Mouse (Mus musculus): Measurements from ENCODE around the gene Hesx1. TPM values are rescaled to one million over a fixed set of nuclear protein-coding genes. Genes with fewer than 3 reads are reported as not detected.

Gene Hesx1
- total and polyA plus RNA-seq, 3 experiments, result 1.9 to 4.3 (median 3.9) TPM

- dilution Hi-C loops (cut with MboI; ENCODE audit: extremely low pct_ligation_motif_present, extremely low pct_unique_long_range_greater_than_20kb, low sequenced_read_pairs) (no loop called here), in situ Hi-C loops (cut with MboI; ENCODE audit: low pct_ligation_motif_present, low pct_unique_long_range_greater_than_20kb, low sequenced_read_pairs) (loop anchor here (25.0 kb wide), 1 partner anchor 293 kb away; the partner anchor contains the start of gene Dnah12)
- no peak overlapping the region for H3K9ac ChIP-seq (ENCODE audit: insufficient read depth, low read depth)
- H3K4me3 ChIP-seq (replicated peaks in 1 of 3; ENCODE audit: low read depth in 2 of 3, low read length in 2 of 3, poor library complexity in 1 of 3), result no peak overlapping the region
- H3K27me3 ChIP-seq (replicated peaks), result no peaks in the 10 kb centered on the region
- peaks cover 4% of the 10 kb centered on the region for H3K9me3 ChIP-seq (replicated peaks; ENCODE audit: low read length)
- no peaks in the 10 kb centered on the region for H3K36me3 ChIP-seq (replicated peaks in 1 of 2; ENCODE audit: control insufficient read depth in 1 of 2, insufficient read depth in 1 of 2, low read length in 1 of 2)
- no peak overlapping the region for H3K4me2 ChIP-seq (ENCODE audit: insufficient read depth, low read depth, poor library complexity, severe bottlenecking)
- H3K4me1 ChIP-seq (ENCODE audit: control insufficient read depth in 1 of 2, insufficient read depth in 2 of 2), result peaks cover 0 to 3% of the 10 kb centered on the region in 2 experiments; a peak in 2 of 4 replicates
- H3K27ac ChIP-seq (ENCODE audit: insufficient read depth, low read depth), result no peak overlapping the region
- TF ChIP-seq HCFC1 (IDR thresholded peaks at IDR 0.05; ENCODE audit: low read depth, low read length), result no peak
- no peak for TF ChIP-seq POLR2AphosphoS2 (IDR thresholded peaks at IDR 0.05; ENCODE audit: low read depth, low read length)
- TF ChIP-seq IRF4 (IDR thresholded peaks at IDR 0.05; ENCODE audit: low read depth, low read length), result no peak
- TF ChIP-seq SIN3A (IDR thresholded peaks at IDR 0.05; ENCODE audit: low read length), result no peak
- no peak for TF ChIP-seq JUN (IDR thresholded peaks at IDR 0.05; ENCODE audit: insufficient read depth, low read depth, low read length)
- no peak for TF ChIP-seq ZMIZ1 (IDR thresholded peaks at IDR 0.05; ENCODE audit: low read depth, low read length)
- no peak for TF ChIP-seq USF2 (conservative IDR thresholded peaks at IDR 0.05; ENCODE audit: low read depth, low read length)
- no peak for TF ChIP-seq ZKSCAN1 (IDR thresholded peaks at IDR 0.05; ENCODE audit: borderline replicate concordance, low read depth, low read length)
- no peak for TF ChIP-seq BHLHE40 (IDR thresholded peaks at IDR 0.05; ENCODE audit: low read depth, low read length)
- TF ChIP-seq ZNF384 (IDR thresholded peaks at IDR 0.05; ENCODE audit: low read depth, low read length), result no peak
- TF ChIP-seq MAFK (IDR thresholded peaks at IDR 0.05; ENCODE audit: insufficient replicate concordance, low read length), result no peak
- no peak for TF ChIP-seq MEF2A (IDR thresholded peaks at IDR 0.05; ENCODE audit: borderline replicate concordance, low read depth, low read length)
- no peak for TF ChIP-seq NELFE (IDR thresholded peaks at IDR 0.05; ENCODE audit: low read depth, low read length)
- no peak for TF ChIP-seq MXI1 (IDR thresholded peaks at IDR 0.05; ENCODE audit: low read depth, low read length)
- TF ChIP-seq MAZ (IDR thresholded peaks at IDR 0.05; ENCODE audit: low read depth, low read length), result no peak
- TF ChIP-seq POLR2A (IDR thresholded peaks at IDR 0.05; ENCODE audit: low read depth, low read length), result no peak
- no peak for TF ChIP-seq TCF12 (IDR thresholded peaks at IDR 0.05; ENCODE audit: low read depth, low read length)
- no peak for TF ChIP-seq JUND (conservative IDR thresholded peaks at IDR 0.05; ENCODE audit: low read depth, low read length)
- no peak for DNase-seq (ENCODE audit: extremely low read depth)
- no peaks in the 10 kb centered on the region for H3K79me2 ChIP-seq (replicated peaks; ENCODE audit: control insufficient read depth, extremely low read depth, insufficient read depth, poor library complexity, severe bottlenecking)
Observed at GRCm38 (mm10) chr14:26979808-26980207, 14.4 kb upstream of the Hesx1 start.

- Histone ChIP-seq H3K36me3 (replicated peaks in 1 of 2; ENCODE audit: control insufficient read depth in 1 of 2, insufficient read depth in 1 of 2, low read length in 1 of 2) (no peaks in the 10 kb centered on the region), H3K9me3 (replicated peaks; ENCODE audit: low read length) (peaks cover 4% of the 10 kb centered on the region), H3K4me3 (replicated peaks in 1 of 3; ENCODE audit: low read depth in 2 of 3, low read length in 2 of 3, poor library complexity in 1 of 3) (no peak overlapping the region), H3K27me3 (replicated peaks) (no peaks in the 10 kb centered on the region), H3K4me2 (ENCODE audit: insufficient read depth, low read depth, poor library complexity, severe bottlenecking) (no peak overlapping the region), H3K27ac (ENCODE audit: insufficient read depth, low read depth) (no peak overlapping the region), H3K9ac (ENCODE audit: insufficient read depth, low read depth) (no peak overlapping the region), H3K4me1 (ENCODE audit: control insufficient read depth in 1 of 2, insufficient read depth in 2 of 2) (peaks cover 0 to 3% of the 10 kb centered on the region in 2 experiments; a peak in 2 of 4 replicates), H3K79me2 (replicated peaks; ENCODE audit: control insufficient read depth, extremely low read depth, insufficient read depth, poor library complexity, severe bottlenecking) (no peaks in the 10 kb centered on the region)
- no peak for DNase-seq (ENCODE audit: extremely low read depth)
- in situ Hi-C loops (cut with MboI; ENCODE audit: low pct_ligation_motif_present, low pct_unique_long_range_greater_than_20kb, low sequenced_read_pairs) (loop anchor here (25.0 kb wide), 1 partner anchor 294 kb away; the partner anchor contains the start of gene Dnah12), dilution Hi-C loops (cut with MboI; ENCODE audit: extremely low pct_ligation_motif_present, extremely low pct_unique_long_range_greater_than_20kb, low sequenced_read_pairs) (no loop called here)
- TF ChIP-seq KAT2A (IDR thresholded peaks at IDR 0.05; ENCODE audit: insufficient replicate concordance, low read length) (no peak), GABPA (IDR thresholded peaks at IDR 0.05; ENCODE audit: insufficient replicate concordance, low read depth, low read length) (no peak)
Observed at GRCm38 (mm10) chr14:26981021-26981420, 13.2 kb upstream of the Hesx1 start.
